Mouse (Mus musculus) left cerebral cortex, postnatal 36 days (tissue): ENCODE data around the gene Triap1. TPM values are rescaled to one million over a fixed set of nuclear protein-coding genes. Genes with fewer than 3 reads are reported as not detected.
"Not testable (repeated sequence)": the region's sequence is repeated elsewhere in the genome, so short reads cannot be mapped to it uniquely, and the experiment has no call there.

Experiments
- DNase-seq, 2 experiments: peaks; one replicate each; pipeline ENCODE4 v3.0.0; 2021 to 2022; ENCODE audit warnings: low spot score in 2 of 2, mixed read lengths in 1 of 2
- intact Hi-C: fragments of 180-260 bp; cut with DNase I; formaldehyde crosslinking; loops from one replicate; pipeline ENCODE4 v1.15.1; 2025
- total RNA-seq, 2 experiments: library from RNA; stranded (reverse); gene quantifications; 2 replicates each; pipeline ENCODE4 v1.2.3; 2021

The Triap1 gene
- 10 to 100 TPM; 24.2 to 30.0 TPM for total RNA-seq

DNA sequence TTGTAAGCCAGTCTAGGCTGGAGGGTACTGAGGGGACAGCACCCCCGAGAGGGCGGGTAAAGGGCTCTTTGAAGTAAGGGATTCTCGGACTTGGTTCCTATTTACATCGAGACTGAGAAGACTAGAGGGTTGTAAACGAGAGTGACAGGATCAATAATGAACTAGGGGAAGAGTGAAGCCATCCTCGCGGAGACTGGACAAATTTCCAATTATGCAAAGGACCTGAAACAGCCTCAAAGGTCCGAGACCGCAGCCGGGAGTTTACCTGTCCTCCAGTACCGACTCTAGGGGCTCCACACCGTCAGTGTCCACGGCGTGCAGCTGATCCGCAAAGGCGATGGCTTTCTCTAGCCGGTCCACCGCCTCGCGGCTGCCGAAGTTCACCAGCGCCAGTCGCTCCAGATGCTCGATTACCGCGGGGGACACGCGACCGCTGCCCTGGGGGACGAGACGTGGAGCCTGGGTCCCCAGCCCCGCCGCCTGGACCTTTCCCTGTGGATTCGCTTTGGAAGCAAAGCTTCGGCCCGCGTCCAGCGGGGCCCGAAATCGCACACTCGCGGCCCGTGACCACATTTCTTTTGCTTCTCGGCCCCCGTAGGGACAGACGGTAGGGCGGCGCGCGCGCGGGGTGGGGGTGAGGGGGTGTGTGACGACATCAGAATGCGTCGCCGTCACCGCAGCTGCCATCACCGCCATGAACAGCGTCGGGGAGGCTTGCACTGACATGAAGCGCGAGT, at the start of gene Triap1, which contains the start of gene Gatc:
TSS of gene Triap1 (plus strand) at position 649 of the 737 bp plus-strand sequence.
TSS of gene Gatc (minus strand) at position 602 of the 737 bp plus-strand sequence.
- DNase-seq = peak; percentile 91 to 92
- intact Hi-C loops = loop anchor here (2.0 to 5.0 kb wide), 2 partner anchors 14 to 38 kb away; partner anchors contain the start of genes Dynll1 and Srsf9

- intact Hi-C loops = no loop called here
Measured at GRCm38 (mm10) chr5:115294173-115294572, 46.9 kb upstream of the Triap1 start.

DNA sequence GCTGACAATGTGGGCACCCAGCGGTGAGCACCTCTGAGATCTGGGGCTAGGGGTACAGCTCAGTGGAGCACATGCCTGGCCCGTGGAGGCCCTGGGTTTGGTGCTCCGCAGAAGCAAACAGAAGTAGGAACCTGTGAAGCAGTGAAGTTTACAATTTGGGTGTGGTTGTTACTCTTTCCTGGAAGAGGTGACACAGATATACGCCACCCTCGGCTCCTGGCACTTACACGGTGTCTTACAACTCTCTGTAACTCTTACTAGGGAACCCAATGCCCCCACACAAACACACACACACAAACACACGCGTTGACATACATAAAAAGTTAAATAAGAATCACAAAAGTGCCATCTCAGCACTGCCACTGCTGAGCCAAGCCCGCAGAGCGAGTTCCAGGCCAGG, 44.7 kb upstream of the Triap1 start:
- no peak for DNase-seq
- intact Hi-C loops = no loop called here

More at GRCm38 (mm10) chr5:115294173-115294572, 46.9 kb upstream of the Triap1 start:
- DNase-seq = no peak

- intact Hi-C loops = loop anchor here (2.0 to 5.0 kb wide), 4 partner anchors 19 to 42 kb away; partner anchors contain the start of genes Gatc, Srsf9 and Triap1
- DNase-seq = peak; percentile 61 to 72
Measured at GRCm38 (mm10) chr5:115300035-115300744, 40.8 kb upstream of the Triap1 start.

DNA sequence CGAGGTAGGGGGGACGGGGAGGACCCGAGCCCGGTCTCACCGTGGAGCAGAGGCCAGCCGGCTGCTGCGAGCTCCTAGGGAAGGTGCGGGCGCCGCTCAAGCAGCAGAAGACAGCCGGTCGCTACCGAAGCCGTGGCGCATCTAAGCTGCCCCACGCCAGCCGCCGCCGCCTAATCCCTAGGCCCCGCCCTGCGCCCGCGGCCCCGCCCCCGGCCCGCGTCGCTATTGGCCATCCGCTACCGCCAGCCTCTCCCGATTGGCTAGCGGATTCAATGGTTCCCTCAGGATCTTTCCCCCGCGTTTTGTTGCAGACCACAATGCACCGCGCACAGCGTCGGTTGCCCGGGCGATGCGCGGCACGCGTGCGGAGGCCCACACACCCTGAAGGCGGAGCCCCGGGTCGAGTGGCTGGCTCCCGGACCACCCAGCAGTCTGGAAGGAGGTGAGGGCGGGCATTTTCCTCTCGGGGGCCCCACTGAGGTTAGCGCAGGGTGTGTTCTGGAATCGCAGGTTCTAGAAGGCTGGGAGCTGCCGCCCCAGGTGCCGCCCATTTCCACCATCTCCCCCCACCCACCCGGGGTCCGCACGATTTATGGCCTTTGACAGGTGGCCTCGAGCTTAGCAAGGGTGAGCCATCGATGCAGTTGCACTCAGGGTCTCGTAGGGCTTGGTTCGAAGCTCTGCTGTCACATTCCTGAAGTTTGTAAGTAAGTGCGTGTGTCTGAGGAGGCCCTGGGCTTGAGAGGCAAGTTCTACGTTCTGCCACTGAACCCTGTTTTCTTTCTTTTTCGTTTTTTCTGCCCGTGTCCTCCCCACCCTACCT, 40.0 kb upstream of the Triap1 start, which contains the start of gene Dynll1:
TSS of gene Dynll1 (minus strand) at position 208 of the 823 bp plus-strand sequence.
- intact Hi-C loops = loop anchor here (2.0 to 5.0 kb wide), 4 partner anchors 18 to 41 kb away; partner anchors contain the start of genes Gatc, Srsf9 and Triap1
- DNase-seq = peak; percentile 100

DNA sequence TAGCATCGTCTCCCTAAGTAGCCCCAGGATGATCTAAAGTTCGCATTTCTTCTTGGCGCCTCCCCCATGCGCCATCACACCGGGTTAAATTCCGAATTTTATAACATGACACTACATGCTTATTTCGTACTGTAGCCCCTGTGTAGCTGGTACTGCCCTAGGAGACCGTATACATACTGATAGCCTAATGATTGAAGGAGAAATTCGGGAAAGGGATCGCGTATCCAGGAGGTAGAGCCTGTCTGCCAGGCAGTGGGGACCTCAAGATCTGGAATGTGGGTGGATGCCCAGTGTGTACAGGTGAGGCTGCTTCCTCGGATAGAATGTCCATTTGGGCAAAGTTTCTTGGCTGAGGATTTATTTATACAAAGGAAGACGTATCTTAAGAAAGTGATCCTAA, 39.4 kb upstream of the Triap1 start:
- intact Hi-C loops = loop anchor here (2.0 to 5.0 kb wide), 4 partner anchors 17 to 41 kb away; partner anchors contain the start of genes Gatc, Srsf9 and Triap1
- peak in 1 of 2 experiments; percentile 17 for DNase-seq

DNA sequence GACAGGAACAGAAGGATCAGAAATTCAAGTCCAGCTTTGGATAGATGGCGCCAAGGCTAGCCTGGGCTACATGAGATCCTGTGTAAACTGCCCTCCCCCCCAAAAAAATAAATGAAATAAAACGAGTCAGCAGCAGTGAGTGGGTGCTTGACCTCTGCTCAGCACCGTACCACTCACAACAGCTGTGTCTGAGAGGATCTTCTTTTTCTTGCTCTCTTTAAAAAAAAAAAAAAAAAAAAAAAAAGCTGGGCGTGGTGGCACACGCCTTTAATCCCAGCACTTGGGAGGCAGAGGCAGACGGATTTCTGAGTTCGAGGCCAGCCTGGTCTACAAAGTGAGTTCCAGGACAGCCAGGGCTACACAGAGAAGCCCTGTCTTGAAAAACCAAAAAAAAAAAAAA, 38.8 kb upstream of the Triap1 start:
- intact Hi-C loops = loop anchor here (5.0 kb wide), 1 partner anchor 40 kb away; the partner anchor contains the start of genes Gatc and Triap1

DNA sequence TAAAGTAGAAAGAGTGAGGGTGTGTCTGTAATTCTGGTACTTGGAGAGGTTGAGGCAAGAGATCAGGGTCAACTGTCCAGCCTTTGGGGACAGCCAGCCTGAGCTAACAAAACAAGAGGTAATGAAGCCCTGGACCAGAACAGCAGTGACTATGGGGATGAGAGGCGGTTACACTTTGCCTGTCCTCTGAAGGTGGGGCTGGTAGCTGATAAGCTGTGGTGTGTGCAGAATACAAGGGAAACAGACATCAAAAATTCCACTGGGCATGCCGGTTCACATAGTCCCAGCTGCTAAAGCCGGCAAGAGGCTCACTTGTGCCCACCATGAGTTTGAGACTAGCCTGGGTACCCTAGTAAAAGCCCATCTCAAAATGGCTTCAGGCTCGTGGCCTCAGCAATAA, 28.7 kb upstream of the Triap1 start:
- intact Hi-C loops = no loop called here
- no peak for DNase-seq

More for the DNA sequence above, 38.8 kb upstream of the Triap1 start:
- DNase-seq = not testable (repeated sequence)

DNA sequence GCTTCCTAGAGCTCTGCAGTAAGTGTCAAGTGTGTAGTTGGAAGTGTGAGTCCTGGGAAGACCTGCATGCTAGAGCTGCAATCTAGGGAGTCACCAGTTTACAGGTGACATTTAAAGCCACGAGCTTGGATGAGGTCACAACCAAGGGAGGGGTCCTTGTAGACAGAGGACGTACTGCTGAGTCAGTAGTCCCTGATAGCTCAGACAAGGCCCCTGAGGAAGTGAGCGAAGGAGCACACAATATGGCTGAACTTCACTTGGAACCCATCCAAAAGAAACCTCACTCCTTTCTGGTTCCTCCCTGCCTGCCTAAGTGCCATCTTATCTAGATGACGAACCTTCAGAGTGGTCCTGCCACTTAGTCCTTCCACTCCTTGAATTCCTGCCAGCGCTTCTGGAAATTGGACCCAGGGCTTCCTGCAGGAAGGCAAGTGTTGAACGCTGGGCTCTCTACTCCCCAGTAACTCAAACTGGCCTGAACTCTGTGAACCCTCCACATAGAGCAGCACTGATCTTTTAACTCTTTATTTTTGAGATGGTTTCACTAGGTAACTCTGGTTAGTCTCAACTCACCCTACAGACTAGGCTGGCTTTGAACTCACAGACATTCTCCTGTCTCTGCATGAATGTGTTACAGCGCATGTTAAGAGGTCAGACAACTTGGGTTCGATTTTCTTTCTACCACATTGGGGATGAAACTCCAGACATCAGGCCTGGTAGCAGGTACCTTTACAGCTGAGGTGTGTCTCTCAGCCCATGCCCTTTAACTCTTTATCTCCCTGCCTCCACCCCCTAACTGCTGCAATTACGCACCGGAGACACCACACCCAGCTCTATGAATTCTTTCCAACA, 28.0 kb upstream of the Triap1 start:
- intact Hi-C loops = no loop called here
- no peak for DNase-seq

- DNase-seq = no peak
- intact Hi-C loops = no loop called here
Measured at GRCm38 (mm10) chr5:115313668-115313943, 27.4 kb upstream of the Triap1 start.

- intact Hi-C loops = no loop called here
- DNase-seq = no peak
Measured at GRCm38 (mm10) chr5:115316968-115317644, 23.9 kb upstream of the Triap1 start.

GRCm38 (mm10) chr5:115317645-115318328, 23.2 kb upstream of the Triap1 start:
- DNase-seq = no peak
- intact Hi-C loops = loop anchor here (2.0 kb wide), 1 partner anchor 17 kb away; the partner anchor contains the start of gene Dynll1

- intact Hi-C loops = loop anchor here (1.0 to 2.0 kb wide), 2 partner anchors 8 to 18 kb away; partner anchors contain the start of genes Dynll1 and Srsf9
- peak; percentile 88 for DNase-seq
Measured at GRCm38 (mm10) chr5:115319004-115319940, 21.8 kb upstream of the Triap1 start.

GRCm38 (mm10) chr5:115326256-115326831, 14.7 kb upstream of the Triap1 start:
- no peak for DNase-seq
- intact Hi-C loops = loop anchor here (2.0 kb wide), 2 partner anchors 14 to 26 kb away; partner anchors contain the start of genes Dynll1, Gatc and Triap1

GRCm38 (mm10) chr5:115326875-115327609, 14.0 kb upstream of the Triap1 start, which contains the start of gene Srsf9:
TSS of gene Srsf9 (plus strand) at chr5:115327177.
- intact Hi-C loops = loop anchor here (1.0 to 2.0 kb wide), 3 partner anchors 8 to 26 kb away; partner anchors contain the start of genes Dynll1, Gatc and Triap1
- peak; percentile 94 to 95 for DNase-seq
